Mouse (Mus musculus): ENCODE results near the gene Capzb. TPM values are rescaled to one million over a fixed set of nuclear protein-coding genes. Genes with fewer than 3 reads are reported as not detected.

The Capzb gene
- total and polyA plus RNA-seq, 2 experiments = 51.4 to 52.6 TPM

- Histone ChIP-seq H3K27ac (replicated peaks; ENCODE audit: insufficient read depth, low read depth, low read length) (no peak overlapping the region), H3K27me3 (ENCODE audit: control insufficient read depth, insufficient read depth, low read length) (no peaks in the 10 kb centered on the region; the same call in 1 of the 2 replicates), H3K4me1 (ENCODE audit: control insufficient read depth, insufficient read depth, low read length) (no peaks in the 10 kb centered on the region), H3K9ac (ENCODE audit: low read depth, low read length) (no peak overlapping the region), H3K4me3 (ENCODE audit: insufficient read depth, low read depth, low read length) (no peak overlapping the region), H3K79me2 (ENCODE audit: control insufficient read depth, insufficient read depth, low read length) (no peaks in the 10 kb centered on the region), H3K36me3 (ENCODE audit: control insufficient read depth, insufficient read depth, low read length) (no peaks in the 10 kb centered on the region)
- TF ChIP-seq CTCF (IDR thresholded peaks at IDR 0.05; ENCODE audit: low read depth, low read length) (no peak), POLR2A (IDR thresholded peaks at IDR 0.05; ENCODE audit: extremely low read depth, insufficient read depth, low read length) (no peak)
- no peak for DNase-seq (ENCODE audit: extremely low read depth, low read depth, low spot score)
- WGBS = 72% methylated on average over 20 of the region's 20 CpGs
These were observed 38.0 kb upstream of the Capzb start for GRCm38 (mm10) chr4:139154576-139155307.

- no peak for DNase-seq (ENCODE audit: extremely low read depth, low read depth, low spot score)
- 82% methylated on average over 6 of the region's 6 CpGs for WGBS
- Histone ChIP-seq H3K27ac (replicated peaks; ENCODE audit: insufficient read depth, low read depth, low read length) (no peak overlapping the region), H3K4me3 (ENCODE audit: insufficient read depth, low read depth, low read length) (no peak overlapping the region), H3K9ac (ENCODE audit: low read depth, low read length) (no peak overlapping the region), H3K79me2 (ENCODE audit: control insufficient read depth, insufficient read depth, low read length) (no peaks in the 10 kb centered on the region), H3K36me3 (ENCODE audit: control insufficient read depth, insufficient read depth, low read length) (no peaks in the 10 kb centered on the region), H3K27me3 (ENCODE audit: control insufficient read depth, insufficient read depth, low read length) (no peaks in the 10 kb centered on the region; the same call in 1 of the 2 replicates), H3K4me1 (ENCODE audit: control insufficient read depth, insufficient read depth, low read length) (no peaks in the 10 kb centered on the region)
- TF ChIP-seq POLR2A (IDR thresholded peaks at IDR 0.05; ENCODE audit: extremely low read depth, insufficient read depth, low read length) (no peak), CTCF (IDR thresholded peaks at IDR 0.05; ENCODE audit: low read depth, low read length) (no peak)
These were observed 36.2 kb upstream of the Capzb start for GRCm38 (mm10) chr4:139156538-139156937.

- no peak overlapping the region for H3K27ac ChIP-seq (replicated peaks; ENCODE audit: insufficient read depth, low read depth, low read length)
- no peaks in the 10 kb centered on the region for H3K4me1 ChIP-seq (ENCODE audit: control insufficient read depth, insufficient read depth, low read length)
- no peaks in the 10 kb centered on the region for H3K36me3 ChIP-seq (ENCODE audit: control insufficient read depth, insufficient read depth, low read length)
- no peak overlapping the region for H3K4me3 ChIP-seq (ENCODE audit: insufficient read depth, low read depth, low read length)
- TF ChIP-seq CTCF (IDR thresholded peaks at IDR 0.05; ENCODE audit: low read depth, low read length) = no peak
- TF ChIP-seq POLR2A (IDR thresholded peaks at IDR 0.05; ENCODE audit: extremely low read depth, insufficient read depth, low read length) = no peak
- no peaks in the 10 kb centered on the region; the same call in 1 of the 2 replicates for H3K27me3 ChIP-seq (ENCODE audit: control insufficient read depth, insufficient read depth, low read length)
- 63% methylated on average over 14 of the region's 14 CpGs for WGBS
- no peak overlapping the region for H3K9ac ChIP-seq (ENCODE audit: low read depth, low read length)
- H3K79me2 ChIP-seq (ENCODE audit: control insufficient read depth, insufficient read depth, low read length) = no peaks in the 10 kb centered on the region
- DNase-seq (ENCODE audit: extremely low read depth, low read depth, low spot score) = no peak
These were observed 34.3 kb upstream of the Capzb start for GRCm38 (mm10) chr4:139158350-139158749.

- no peak for DNase-seq (ENCODE audit: extremely low read depth, low read depth, low spot score)
- Histone ChIP-seq H3K4me3 (ENCODE audit: insufficient read depth, low read depth, low read length) (no peak overlapping the region), H3K4me1 (ENCODE audit: control insufficient read depth, insufficient read depth, low read length) (no peaks in the 10 kb centered on the region), H3K36me3 (ENCODE audit: control insufficient read depth, insufficient read depth, low read length) (no peaks in the 10 kb centered on the region), H3K27me3 (ENCODE audit: control insufficient read depth, insufficient read depth, low read length) (no peaks in the 10 kb centered on the region; the same call in 1 of the 2 replicates), H3K27ac (replicated peaks; ENCODE audit: insufficient read depth, low read depth, low read length) (no peak overlapping the region), H3K79me2 (ENCODE audit: control insufficient read depth, insufficient read depth, low read length) (no peaks in the 10 kb centered on the region), H3K9ac (ENCODE audit: low read depth, low read length) (no peak overlapping the region)
- WGBS = 79% methylated on average over 2 of the region's 2 CpGs
- TF ChIP-seq POLR2A (IDR thresholded peaks at IDR 0.05; ENCODE audit: extremely low read depth, insufficient read depth, low read length) = no peak
- no peak for TF ChIP-seq CTCF (IDR thresholded peaks at IDR 0.05; ENCODE audit: low read depth, low read length)
These were observed 31.6 kb upstream of the Capzb start for GRCm38 (mm10) chr4:139161076-139161475.

- no peak for DNase-seq (ENCODE audit: extremely low read depth, low read depth, low spot score)
- 91% methylated on average over 6 of the region's 6 CpGs for WGBS
These were observed 28.6 kb upstream of the Capzb start for GRCm38 (mm10) chr4:139164082-139164481.

GRCm38 (mm10) chr4:139165259-139165658, 27.4 kb upstream of the Capzb start:
- Histone ChIP-seq H3K9ac (ENCODE audit: low read depth, low read length) (no peak overlapping the region), H3K27ac (replicated peaks; ENCODE audit: insufficient read depth, low read depth, low read length) (no peak overlapping the region), H3K27me3 (ENCODE audit: control insufficient read depth, insufficient read depth, low read length) (no peaks in the 10 kb centered on the region), H3K4me1 (ENCODE audit: control insufficient read depth, insufficient read depth, low read length) (no peaks in the 10 kb centered on the region), H3K79me2 (ENCODE audit: control insufficient read depth, insufficient read depth, low read length) (no peaks in the 10 kb centered on the region), H3K4me3 (ENCODE audit: insufficient read depth, low read depth, low read length) (no peak overlapping the region), H3K36me3 (ENCODE audit: control insufficient read depth, insufficient read depth, low read length) (no peaks in the 10 kb centered on the region)
- TF ChIP-seq CTCF (IDR thresholded peaks at IDR 0.05; ENCODE audit: low read depth, low read length) (no peak), POLR2A (IDR thresholded peaks at IDR 0.05; ENCODE audit: extremely low read depth, insufficient read depth, low read length) (no peak)
- DNase-seq (ENCODE audit: extremely low read depth, low read depth, low spot score) = no peak
- 58% methylated on average over 8 of the region's 8 CpGs for WGBS

More at GRCm38 (mm10) chr4:139164082-139164481, 28.6 kb upstream of the Capzb start:
- no peaks in the 10 kb centered on the region for H3K4me1 ChIP-seq (ENCODE audit: control insufficient read depth, insufficient read depth, low read length)
- H3K27ac ChIP-seq (replicated peaks; ENCODE audit: insufficient read depth, low read depth, low read length) = no peak overlapping the region
- H3K36me3 ChIP-seq (ENCODE audit: control insufficient read depth, insufficient read depth, low read length) = no peaks in the 10 kb centered on the region
- TF ChIP-seq CTCF (IDR thresholded peaks at IDR 0.05; ENCODE audit: low read depth, low read length) = no peak
- TF ChIP-seq POLR2A (IDR thresholded peaks at IDR 0.05; ENCODE audit: extremely low read depth, insufficient read depth, low read length) = no peak
- H3K27me3 ChIP-seq (ENCODE audit: control insufficient read depth, insufficient read depth, low read length) = no peaks in the 10 kb centered on the region
- no peak overlapping the region for H3K4me3 ChIP-seq (ENCODE audit: insufficient read depth, low read depth, low read length)
- H3K79me2 ChIP-seq (ENCODE audit: control insufficient read depth, insufficient read depth, low read length) = no peaks in the 10 kb centered on the region
- H3K9ac ChIP-seq (ENCODE audit: low read depth, low read length) = no peak overlapping the region
